Mouse (Mus musculus): ENCODE measurements around the gene Eif4e.

Gene Eif4e

DNA sequence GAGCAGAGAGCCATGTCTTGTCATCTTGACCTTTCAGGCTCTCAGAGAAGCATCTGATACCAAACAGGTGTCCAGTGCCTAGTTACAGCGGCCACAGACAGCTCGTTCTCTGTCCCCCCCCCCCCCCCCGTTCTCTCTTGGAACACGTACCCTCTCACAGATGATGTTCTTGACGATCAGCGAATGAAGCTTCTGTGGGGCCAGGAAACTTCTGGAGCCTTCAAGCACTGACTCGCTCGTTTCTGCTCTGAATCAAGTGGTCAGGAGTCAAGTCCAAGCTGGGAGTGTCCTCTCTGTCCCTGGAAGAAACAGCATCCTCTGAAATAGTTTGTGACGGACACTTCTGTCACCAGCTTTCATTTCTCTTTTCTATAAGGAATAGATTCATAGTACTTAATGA, 62.0 kb downstream of the Eif4e start:
- no peak for DNase-seq

DNA sequence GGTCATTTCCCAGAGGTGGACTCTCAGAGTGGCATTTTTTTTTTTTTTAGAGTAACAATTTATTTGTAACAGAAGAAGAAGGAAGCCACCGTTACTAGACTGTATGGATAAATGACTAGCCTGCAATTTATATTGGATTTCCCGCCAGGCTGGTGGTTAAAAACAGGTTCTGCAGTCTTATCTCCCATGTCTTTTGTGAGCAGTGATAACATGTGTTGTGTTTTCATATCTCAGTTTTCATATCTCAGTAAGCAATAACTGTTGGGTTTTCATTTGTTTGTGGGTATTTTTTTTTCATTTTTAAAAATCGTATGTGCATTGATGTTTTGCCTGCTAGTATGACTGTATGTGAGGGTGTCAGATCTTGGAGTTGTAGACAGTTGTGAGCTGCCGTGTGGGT, 65.0 kb downstream of the Eif4e start:
- DNase-seq: no peak

DNA sequence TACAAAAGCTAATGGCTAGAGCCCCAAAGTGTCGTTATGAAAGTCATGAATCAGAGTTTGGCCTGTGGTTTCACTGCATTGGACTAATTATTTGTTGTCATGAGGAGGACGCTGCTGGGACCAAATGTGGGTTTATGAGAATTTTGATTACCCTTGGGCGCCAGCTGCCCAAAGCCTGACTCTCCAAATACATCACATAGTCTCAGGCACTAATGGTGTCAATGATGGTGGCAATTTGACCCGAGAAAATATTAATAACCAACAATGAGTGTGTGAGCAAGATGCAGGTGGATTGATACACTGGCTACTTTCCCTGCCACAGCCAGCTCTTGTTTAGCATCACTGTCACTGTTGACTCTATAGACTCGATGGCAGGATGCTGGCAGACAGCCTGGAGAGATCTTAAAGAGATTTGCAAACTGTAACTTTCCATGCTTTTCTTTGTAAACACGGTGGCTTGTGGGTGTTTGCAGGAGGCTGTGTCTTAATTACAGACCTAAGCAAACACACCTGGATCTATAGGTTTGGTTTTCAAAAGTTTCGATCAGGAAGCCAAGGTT, 65.9 kb downstream of the Eif4e start:
- DNase-seq: no peak

DNA sequence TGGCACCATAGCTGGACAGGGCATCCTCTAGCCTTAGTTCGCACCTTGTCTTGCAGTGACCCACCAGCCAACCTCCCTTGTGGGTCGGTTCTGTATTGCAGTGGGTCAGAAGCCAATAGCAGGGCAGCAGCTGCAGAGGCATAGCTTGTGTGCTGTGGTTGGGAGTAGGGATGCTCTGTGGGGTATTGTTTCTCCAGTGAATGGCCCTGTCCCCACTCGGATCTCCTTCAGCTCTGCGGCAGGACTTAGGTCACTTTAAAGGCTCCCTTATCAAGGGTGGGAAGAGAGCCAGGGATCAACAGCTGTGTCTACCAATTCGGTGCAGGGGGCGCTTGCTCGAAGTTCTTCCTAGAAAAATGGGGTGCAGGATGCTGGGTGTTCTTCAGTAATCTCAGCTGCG, 67.2 kb downstream of the Eif4e start:
- DNase-seq: no peak

DNA sequence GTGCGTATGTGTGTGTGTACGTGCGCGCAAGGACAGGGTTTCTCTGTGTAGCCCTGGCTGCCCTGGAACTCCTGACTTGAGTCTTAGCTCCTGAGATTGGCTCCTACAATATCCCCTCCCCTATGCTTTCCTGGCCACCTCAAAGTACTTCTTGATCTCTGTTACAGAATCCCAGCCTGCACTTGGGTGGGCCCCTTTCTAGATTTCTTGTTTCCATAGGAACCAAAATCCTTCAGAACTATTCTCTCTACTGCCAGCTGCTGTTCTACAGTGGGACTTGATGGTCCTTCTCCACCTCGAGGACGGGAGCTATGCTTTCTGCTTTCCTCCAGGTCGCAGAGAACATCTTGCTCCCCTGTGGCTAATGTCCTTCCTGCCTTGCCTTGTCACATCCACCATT, 67.9 kb downstream of the Eif4e start:
- no peak for DNase-seq

DNA sequence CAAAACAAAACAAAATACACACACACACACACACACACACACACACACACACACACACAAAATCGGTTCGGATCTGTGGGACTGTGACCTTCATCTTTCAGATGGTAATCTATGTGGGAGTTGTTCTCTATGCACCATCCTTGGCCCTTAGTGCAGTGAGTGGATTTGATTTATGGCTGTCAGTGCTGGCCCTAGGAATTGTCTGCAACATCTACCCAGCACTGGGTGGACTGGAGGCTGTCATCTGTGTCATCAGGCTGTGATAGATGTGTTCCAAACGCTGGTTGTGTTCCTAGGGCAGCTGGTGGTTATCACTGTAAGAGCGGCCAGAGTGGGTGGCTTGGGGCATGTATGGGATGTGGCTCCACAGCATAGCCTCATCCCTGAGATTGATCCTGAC, 75.1 kb downstream of the Eif4e start:
- no peak for DNase-seq

DNA sequence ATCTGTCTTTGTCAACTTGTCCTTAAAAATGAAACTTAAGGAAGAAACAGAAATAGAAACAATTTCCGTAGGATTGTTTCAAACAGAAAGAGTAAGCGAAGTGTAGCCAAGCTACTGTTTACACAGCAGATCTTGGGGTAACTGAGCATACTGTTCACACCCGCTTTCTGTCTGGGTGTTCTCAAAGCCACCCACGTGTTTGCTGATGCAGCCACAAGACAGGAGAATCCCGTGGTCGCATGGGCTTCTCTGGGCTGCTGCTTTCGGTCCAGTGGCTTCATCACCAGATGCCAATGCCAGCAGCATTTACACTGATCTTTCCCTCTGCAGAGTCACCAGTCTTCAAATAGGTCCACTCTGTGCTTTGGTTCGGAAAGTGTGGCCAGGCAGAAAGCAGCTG, 79.2 kb downstream of the Eif4e start:
- DNase-seq: no peak

DNA sequence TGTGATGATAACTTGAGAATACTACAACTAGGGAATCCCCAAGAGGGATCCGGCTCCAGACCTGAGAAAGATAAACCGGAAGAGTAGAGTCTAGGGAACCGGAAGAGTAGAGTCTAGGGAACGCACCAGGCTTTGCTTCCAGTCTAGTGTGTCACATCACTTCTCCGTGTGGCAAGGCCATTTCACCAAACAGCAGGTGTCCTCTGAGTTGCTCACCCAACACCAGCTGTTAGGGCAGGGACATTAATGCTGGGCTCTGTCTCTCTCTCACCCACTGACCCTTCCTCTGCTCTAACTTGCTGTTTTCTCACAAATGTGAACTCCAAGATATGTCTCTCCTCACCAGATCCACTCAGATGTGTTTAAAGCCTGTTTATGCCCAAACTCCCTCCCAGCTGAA, 82.7 kb downstream of the Eif4e start:
- DNase-seq: no peak

Data from cerebellum, adult 18-20 months (tissue).